Mouse (Mus musculus) kidney, adult 8-10 months (tissue): ENCODE measurements around the gene Psmd11.

Experiments used
- DNase-seq, 2 experiments: peaks; one replicate each; pipeline ENCODE4 v3.0.0; 2022

Gene Psmd11

GRCm38 (mm10) chr11:80483536-80484067 is 55.2 kb downstream of the Psmd11 start:
- DNase-seq, result no peak

- no peak for DNase-seq
These were observed 55.9 kb downstream of the Psmd11 start for GRCm38 (mm10) chr11:80484191-80484791.

- no peak for DNase-seq
These were observed 56.7 kb downstream of the Psmd11 start for GRCm38 (mm10) chr11:80485120-80485551.

- no peak for DNase-seq
These were observed 57.3 kb downstream of the Psmd11 start for GRCm38 (mm10) chr11:80485622-80486206.

- no peak for DNase-seq
These were observed 59.6 kb downstream of the Psmd11 start for GRCm38 (mm10) chr11:80487904-80488587.

GRCm38 (mm10) chr11:80489172-80489881 is 60.9 kb downstream of the Psmd11 start:
- no peak for DNase-seq

GRCm38 (mm10) chr11:80489882-80490196 is 61.4 kb downstream of the Psmd11 start:
- no peak for DNase-seq

- DNase-seq, result no peak
These were observed 62.4 kb downstream of the Psmd11 start for GRCm38 (mm10) chr11:80490831-80491230.

GRCm38 (mm10) chr11:80493186-80493585 is 64.8 kb downstream of the Psmd11 start:
- DNase-seq, result no peak

- no peak for DNase-seq
These were observed 66.4 kb downstream of the Psmd11 start for GRCm38 (mm10) chr11:80494852-80495251.

GRCm38 (mm10) chr11:80495972-80496371 is 67.6 kb downstream of the Psmd11 start:
- DNase-seq, result no peak

GRCm38 (mm10) chr11:80496640-80497039 is 68.2 kb downstream of the Psmd11 start:
- DNase-seq, result no peak

GRCm38 (mm10) chr11:80497225-80497919 is 69.0 kb downstream of the Psmd11 start:
- no peak for DNase-seq

GRCm38 (mm10) chr11:80498328-80499070 is 70.1 kb downstream of the Psmd11 start:
- no peak for DNase-seq

GRCm38 (mm10) chr11:80499550-80499952 is 71.1 kb downstream of the Psmd11 start:
- DNase-seq, result no peak

GRCm38 (mm10) chr11:80503281-80503680 is 74.9 kb downstream of the Psmd11 start:
- DNase-seq, result no peak

GRCm38 (mm10) chr11:80503726-80504452 is 75.5 kb downstream of the Psmd11 start:
- no peak for DNase-seq

GRCm38 (mm10) chr11:80504519-80505385 is 76.3 kb downstream of the Psmd11 start:
- DNase-seq, result no peak

- DNase-seq, result no peak
These were observed 77.2 kb downstream of the Psmd11 start for GRCm38 (mm10) chr11:80505581-80505980.

GRCm38 (mm10) chr11:80506483-80506882 is 78.1 kb downstream of the Psmd11 start:
- DNase-seq, result no peak
